Mouse (Mus musculus) hindbrain, embryonic 14.5 days (tissue): ENCODE data around the gene Rad51d. TPM values are rescaled to one million over a fixed set of nuclear protein-coding genes. Genes with fewer than 3 reads are reported as not detected.
A peak's percentile ranks its signal among the peaks of the same experiment; 100 is the strongest.

Experiments used
- ATAC-seq: fragments of 200-750 bp; cut with Nextera tagmentation; 2 replicates; pipeline ENCODE4 v1.8.0; 2017; ENCODE audit warnings: moderate number of reproducible peaks, mild to moderate bottlenecking, moderate TSS enrichment, moderate library complexity; ENCODE audit not compliant: low FRiP score
- DNase-seq: peaks from one replicate; pipeline ENCODE4 v3.0.0-alpha.2; 2015; ENCODE audit warnings: low spot score
- H3K27ac ChIP-seq: fragments of 300-500 bp; sonication (generic); 2 replicates; pipeline ENCODE4 v1.5.1; 2014; ENCODE audit warnings: mild to moderate bottlenecking, moderate library complexity
- H3K27me3 ChIP-seq: fragments of 300-500 bp; sonication (generic); 2 replicates; pipeline ENCODE4 v1.6.1; 2014; ENCODE audit warnings: mild to moderate bottlenecking, low read length, mixed read lengths; ENCODE audit not compliant: control insufficient read depth, insufficient read depth
- H3K36me3 ChIP-seq: fragments of 300-500 bp; sonication (generic); replicated peaks from 2 replicates; pipeline ENCODE4 v1.6.1; 2014; ENCODE audit not compliant: control insufficient read depth, insufficient read depth
- H3K4me1 ChIP-seq: fragments of 300-500 bp; sonication (generic); replicated peaks from 2 replicates; pipeline ENCODE4 v1.6.1; 2014; ENCODE audit warnings: antibody characterized with exemption, low read length, mixed read lengths; ENCODE audit not compliant: control insufficient read depth, insufficient read depth
- H3K4me2 ChIP-seq: fragments of 300-500 bp; sonication (generic); replicated peaks from 2 replicates; pipeline ENCODE4 v1.6.1; 2014; ENCODE audit warnings: mild to moderate bottlenecking, moderate library complexity
- H3K4me3 ChIP-seq: fragments of 300-500 bp; sonication (generic); replicated peaks from 2 replicates; pipeline ENCODE4 v1.5.1; 2014; ENCODE audit warnings: mild to moderate bottlenecking, low read length
- H3K9ac ChIP-seq: fragments of 300-500 bp; sonication (generic); 2 replicates; pipeline ENCODE4 v1.6.1; 2014
- H3K9me3 ChIP-seq: fragments of 300-500 bp; sonication (generic); 2 replicates; pipeline ENCODE4 v1.6.1; 2016; ENCODE audit warnings: low read length; ENCODE audit not compliant: control insufficient read depth
- WGBS: fragments of 180-500 bp; shearing (Covaris S2); extraction: QIAGEN DNeasy Blood & Tissue Kit; methylation state at CpG from one replicate; pipeline ENCODE4 v1.1.7; 2014; 5-methylcytosine and 5-hydroxymethylcytosine counted together
- polyA plus RNA-seq: library from polyadenylated mRNA; unstranded; fragments of >200 nt; fragmentation: Nextera tagmentation; extraction: Ambion mirVana; gene quantifications from 2 replicates; pipeline ENCODE4 v1.2.1, GENCODE M21; 2014

Gene Rad51d
- polyA plus RNA-seq, 1 experiment from 2014 or later, result 14.3 TPM

DNA sequence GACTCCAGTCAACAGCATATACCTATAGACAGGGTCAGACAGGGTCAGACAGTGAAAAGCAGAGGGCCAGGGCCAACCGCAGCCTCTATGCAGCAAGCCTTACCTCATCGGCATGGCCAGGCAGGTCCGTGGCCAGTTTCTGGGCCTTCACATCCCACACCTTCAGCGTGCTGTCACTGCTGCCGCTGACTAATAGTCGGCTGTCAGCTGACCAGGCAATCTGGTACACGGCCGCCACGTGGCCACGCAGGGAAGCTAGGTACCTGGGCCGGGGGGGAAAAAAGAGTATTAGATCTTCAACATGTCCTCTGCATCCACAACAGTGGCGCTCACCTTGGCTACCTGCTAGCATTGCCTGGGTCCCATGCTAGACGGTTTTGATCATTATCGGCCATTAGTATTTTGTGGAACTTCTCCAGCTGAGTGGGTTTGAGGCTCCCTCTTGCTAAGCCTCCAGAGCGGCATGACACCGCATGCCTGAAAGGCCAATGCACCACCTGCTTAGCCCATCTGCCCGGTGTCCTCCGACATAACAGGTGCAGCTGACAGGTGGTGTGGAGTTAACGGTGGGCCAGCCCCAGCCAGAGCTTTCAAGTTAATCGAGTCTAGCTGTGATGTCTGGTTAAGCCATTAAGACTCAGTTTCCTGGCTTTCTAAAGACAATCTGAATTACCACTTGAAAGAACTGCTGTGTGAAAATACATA lies 11.3 kb upstream of the Rad51d start:
- no peak for DNase-seq
- Histone ChIP-seq H3K27ac (no peak overlapping the region), H3K4me3 (no peak overlapping the region), H3K4me1 (no peaks in the 10 kb centered on the region), H3K9me3 (no peaks in the 10 kb centered on the region), H3K27me3 (no peaks in the 10 kb centered on the region), H3K9ac (no peak overlapping the region), H3K4me2 (no peak overlapping the region), H3K36me3 (peaks cover 89% of the 10 kb centered on the region)
- WGBS, result 91% methylated on average over 20 of the region's 20 CpGs
- no peak for ATAC-seq

DNA sequence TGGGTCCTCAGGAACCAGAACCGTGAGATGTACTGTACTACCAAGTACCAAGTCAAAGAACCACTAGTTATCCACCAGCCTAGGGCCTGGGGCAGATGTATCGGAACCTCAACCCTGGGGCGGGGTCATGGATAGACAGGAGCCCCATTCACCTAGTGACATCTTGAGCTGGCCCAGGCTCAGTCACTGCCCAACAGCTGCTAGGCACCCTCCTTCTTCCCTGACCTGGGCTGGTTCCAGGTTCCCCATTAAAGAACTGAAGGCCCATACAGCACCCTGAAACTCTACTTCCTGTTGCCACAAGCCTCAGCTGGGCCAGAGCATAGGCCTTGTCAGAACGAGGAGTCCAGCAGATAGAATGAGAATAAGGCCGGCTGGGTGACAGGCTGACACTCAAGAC lies 9.3 kb upstream of the Rad51d start:
- no peaks in the 10 kb centered on the region for H3K27me3 ChIP-seq
- ATAC-seq (no peak), DNase-seq (no peak)
- WGBS, result 96% methylated on average over 5 of the region's 5 CpGs
- H3K27ac ChIP-seq, result no peak overlapping the region
- no peak overlapping the region for H3K9ac ChIP-seq
- no peaks in the 10 kb centered on the region for H3K4me1 ChIP-seq
- peaks cover 74% of the 10 kb centered on the region for H3K36me3 ChIP-seq
- H3K4me2 ChIP-seq, result no peak overlapping the region
- no peak overlapping the region for H3K4me3 ChIP-seq
- no peaks in the 10 kb centered on the region for H3K9me3 ChIP-seq

DNA sequence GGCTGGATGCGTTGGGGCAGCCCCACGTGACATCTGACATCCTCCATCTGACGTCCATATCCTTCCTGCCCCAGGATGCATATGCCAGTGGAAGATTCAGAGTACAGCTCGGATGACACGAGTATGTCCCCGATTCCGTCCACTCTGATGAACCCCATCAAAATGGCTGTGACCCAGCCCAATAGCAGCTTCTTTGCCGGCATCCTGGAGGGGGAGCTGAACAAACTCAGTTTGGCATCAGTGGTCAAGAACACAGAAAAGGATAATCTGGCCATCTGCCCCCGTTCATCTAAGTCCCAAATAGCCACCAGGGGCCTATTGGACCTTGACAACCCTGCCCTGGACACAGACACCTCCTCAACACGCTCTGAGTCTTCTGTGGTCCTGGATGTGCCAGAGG lies 7.1 kb upstream of the Rad51d start:
- Histone ChIP-seq H3K27ac (no peak overlapping the region), H3K4me3 (no peak overlapping the region), H3K9ac (no peak overlapping the region), H3K4me2 (no peak overlapping the region), H3K27me3 (no peaks in the 10 kb centered on the region), H3K36me3 (peaks cover 52% of the 10 kb centered on the region), H3K9me3 (no peaks in the 10 kb centered on the region), H3K4me1 (no peaks in the 10 kb centered on the region)
- 88% methylated on average over 10 of the region's 10 CpGs for WGBS
- DNase-seq (no peak), ATAC-seq (no peak)

DNA sequence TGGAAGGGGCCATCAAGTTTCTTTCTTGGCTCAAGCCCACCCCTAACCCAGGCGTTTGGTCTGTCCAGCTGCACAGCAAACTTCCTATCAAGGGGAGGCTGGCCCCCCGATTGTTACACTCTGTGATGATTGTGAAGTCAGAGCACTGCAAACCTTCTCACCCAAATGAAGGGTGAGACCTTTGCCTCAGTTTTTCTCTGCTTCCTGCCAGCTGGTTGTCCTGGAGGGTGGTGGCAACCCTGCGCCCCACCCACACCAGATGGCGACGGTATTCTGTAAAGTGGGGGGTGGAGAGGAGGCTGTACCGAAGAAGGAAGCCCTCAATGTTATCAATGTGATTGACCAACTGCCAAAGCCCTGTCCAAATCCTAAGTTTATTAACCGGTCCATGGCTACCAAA lies 1.5 kb upstream of the Rad51d start, which contains the start of gene Fndc8:
Gene Fndc8 (plus strand): TSS at position 189 of the 400 bp plus-strand sequence.
- WGBS, result 63% methylated on average over 7 of the region's 7 CpGs
- DNase-seq, result no peak
- 0 out of 2 replicates have a peak, but pooled peaks cover 6% of the 10 kb centered on the region for H3K27me3 ChIP-seq
- H3K9me3 ChIP-seq, result no peaks in the 10 kb centered on the region
- peaks cover 18% of the 10 kb centered on the region for H3K4me1 ChIP-seq
- no peak within 1 kb of the TSS for H3K4me3 ChIP-seq
- H3K36me3 ChIP-seq, result 0 out of 2 replicates have a peak, but pooled peaks cover under 1% of the 10 kb centered on the region
- H3K9ac ChIP-seq, result no peak within 1 kb of the TSS
- no peak within 1 kb of the TSS for H3K4me2 ChIP-seq
- no peak for ATAC-seq
- H3K27ac ChIP-seq, result no peak within 1 kb of the TSS

DNA sequence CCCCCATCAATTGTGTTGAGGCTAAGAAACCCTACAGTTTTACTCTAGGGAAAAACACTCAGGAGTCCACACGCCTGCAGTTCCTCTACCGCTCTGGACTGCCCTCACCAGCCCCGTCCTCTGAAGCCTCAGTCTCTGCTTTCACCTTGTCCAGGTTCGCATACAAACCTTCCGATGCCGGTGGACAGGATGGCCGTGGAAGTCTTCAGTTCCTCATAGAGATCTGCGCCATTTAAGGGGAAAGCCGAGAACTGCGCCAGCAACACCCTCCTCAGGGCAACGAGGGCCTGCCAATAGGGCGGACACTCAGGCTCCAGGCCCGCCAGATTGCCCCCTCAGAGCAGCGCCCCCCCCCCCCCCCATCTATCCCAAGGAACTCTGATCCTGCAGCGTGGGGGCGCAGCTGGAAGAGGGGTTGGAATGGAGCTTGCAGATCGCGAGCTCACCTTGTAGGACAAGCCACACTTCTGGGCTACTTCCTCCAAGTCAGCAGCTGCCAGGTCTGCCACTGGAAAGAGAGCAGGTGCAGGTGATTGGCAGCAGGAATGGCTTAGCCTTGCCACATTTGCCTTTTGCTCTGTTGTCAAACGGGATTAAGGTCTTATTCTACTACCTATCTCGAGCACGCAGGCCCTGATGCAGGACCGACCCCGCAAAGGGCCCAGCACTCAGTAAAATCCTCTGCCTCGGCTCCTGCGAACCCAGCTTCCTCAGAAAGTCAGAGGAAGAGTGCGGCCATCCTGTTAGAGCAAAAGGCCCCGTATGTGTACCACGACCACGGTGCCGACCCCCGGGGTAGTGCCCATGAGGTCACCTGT lies 681 bp downstream of the Rad51d start:
- DNase-seq (peak; percentile 37), ATAC-seq (peak; percentile 59)
- 9% methylated on average over 30 of the region's 31 CpGs for WGBS
- no peaks in the 10 kb centered on the region for H3K36me3 ChIP-seq
- H3K4me3 ChIP-seq, result peak overlapping the region; percentile 55
- no peaks in the 10 kb centered on the region for H3K9me3 ChIP-seq
- peak overlapping the region; percentile 94 for H3K4me2 ChIP-seq
- 0 out of 2 replicates have a peak, but pooled peaks cover 6% of the 10 kb centered on the region for H3K27me3 ChIP-seq
- H3K4me1 ChIP-seq, result peaks cover 18% of the 10 kb centered on the region
- peak overlapping the region; percentile 9; the same call in 1 of the 2 replicates for H3K27ac ChIP-seq
- peak overlapping the region; percentile 57 for H3K9ac ChIP-seq

DNA sequence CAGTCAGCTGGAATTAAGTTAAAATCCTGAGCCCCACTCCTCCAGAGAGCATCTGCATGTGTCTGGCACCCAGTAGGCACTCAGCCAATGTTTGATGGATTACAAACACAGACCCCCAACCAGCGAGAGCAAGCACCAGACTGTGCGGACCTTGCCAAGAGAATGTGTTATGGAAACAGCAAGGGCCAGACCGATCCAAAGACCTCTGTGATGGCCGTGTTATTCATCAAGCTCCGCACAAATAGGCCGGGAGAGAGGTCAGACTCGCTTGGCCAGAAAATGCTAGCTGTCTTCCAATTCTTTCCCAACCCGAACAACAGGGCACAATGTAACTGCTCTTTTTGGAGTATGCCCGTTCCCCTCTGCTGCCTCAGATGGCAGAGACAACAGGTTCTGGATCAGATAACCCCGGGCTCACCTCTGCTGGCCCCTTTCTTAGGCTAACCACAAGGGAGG lies 1.9 kb downstream of the Rad51d start:
- 40% methylated on average over 10 of the region's 10 CpGs for WGBS
- Histone ChIP-seq H3K27ac (no peak overlapping the region), H3K9ac (peak overlapping the region; percentile 16; the same call in 1 of the 2 replicates), H3K27me3 (0 out of 2 replicates have a peak, but pooled peaks cover 6% of the 10 kb centered on the region), H3K9me3 (no peaks in the 10 kb centered on the region), H3K36me3 (no peaks in the 10 kb centered on the region), H3K4me2 (peak overlapping the region; percentile 94), H3K4me3 (no peak overlapping the region), H3K4me1 (peaks cover 18% of the 10 kb centered on the region)
- DNase-seq (peak; percentile 57), ATAC-seq (0 out of 2 replicates have a peak, but pooled peaks have one; percentile 35)

DNA sequence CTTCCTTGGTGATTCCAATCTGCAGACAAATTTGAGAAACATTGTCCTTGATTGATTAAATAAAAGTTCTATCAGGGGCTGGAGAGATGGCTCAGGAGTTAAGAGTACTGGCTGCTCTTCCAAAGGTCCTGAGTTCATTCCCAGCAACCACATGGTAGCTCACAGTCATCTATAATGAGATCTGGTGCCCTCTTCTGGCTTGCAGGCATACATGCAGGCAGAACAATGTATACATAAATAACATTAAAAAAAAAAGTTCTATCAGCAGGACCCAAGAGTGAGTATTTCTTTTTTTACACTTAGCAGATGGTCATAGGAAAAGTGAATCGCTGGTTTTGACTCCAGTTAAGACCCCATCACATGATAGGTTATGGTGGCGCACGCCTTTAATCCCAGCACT lies 3.9 kb downstream of the Rad51d start:
- no peaks in the 10 kb centered on the region for H3K27me3 ChIP-seq
- DNase-seq (no peak), ATAC-seq (no peak)
- H3K36me3 ChIP-seq, result no peaks in the 10 kb centered on the region
- WGBS, result 88% methylated on average over 3 of the region's 3 CpGs
- no peak overlapping the region for H3K9ac ChIP-seq
- no peaks in the 10 kb centered on the region for H3K9me3 ChIP-seq
- H3K27ac ChIP-seq, result no peak overlapping the region
- no peak overlapping the region for H3K4me2 ChIP-seq
- H3K4me3 ChIP-seq, result no peak overlapping the region
- peaks cover 18% of the 10 kb centered on the region for H3K4me1 ChIP-seq

DNA sequence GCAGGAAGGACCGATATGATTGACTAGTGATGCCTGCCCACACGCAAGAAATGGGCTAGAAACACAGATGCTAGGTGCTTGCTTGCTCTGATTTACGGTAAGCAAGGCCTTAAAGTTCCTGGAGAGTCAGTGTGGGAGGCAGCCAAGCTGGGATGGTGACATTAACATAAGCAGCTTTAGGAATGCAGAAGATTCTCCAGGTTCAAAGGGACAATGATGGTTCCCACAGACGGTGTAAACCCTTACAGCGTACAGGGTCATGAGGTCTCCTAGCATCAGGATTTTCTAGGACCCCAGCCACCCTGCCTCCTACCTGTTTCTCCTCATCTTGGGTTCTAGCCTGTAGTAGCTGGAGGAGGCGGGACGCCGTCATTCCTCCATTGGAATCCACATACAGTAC lies 7.2 kb downstream of the Rad51d start:
- DNase-seq (no peak), ATAC-seq (no peak)
- Histone ChIP-seq H3K27me3 (no peaks in the 10 kb centered on the region), H3K9ac (no peak overlapping the region), H3K4me1 (peaks cover under 1% of the 10 kb centered on the region), H3K9me3 (no peaks in the 10 kb centered on the region), H3K27ac (no peak overlapping the region), H3K36me3 (peaks cover 7% of the 10 kb centered on the region; the same call in 1 of the 2 replicates), H3K4me3 (no peak overlapping the region), H3K4me2 (no peak overlapping the region)
- 69% methylated on average over 8 of the region's 8 CpGs for WGBS

DNA sequence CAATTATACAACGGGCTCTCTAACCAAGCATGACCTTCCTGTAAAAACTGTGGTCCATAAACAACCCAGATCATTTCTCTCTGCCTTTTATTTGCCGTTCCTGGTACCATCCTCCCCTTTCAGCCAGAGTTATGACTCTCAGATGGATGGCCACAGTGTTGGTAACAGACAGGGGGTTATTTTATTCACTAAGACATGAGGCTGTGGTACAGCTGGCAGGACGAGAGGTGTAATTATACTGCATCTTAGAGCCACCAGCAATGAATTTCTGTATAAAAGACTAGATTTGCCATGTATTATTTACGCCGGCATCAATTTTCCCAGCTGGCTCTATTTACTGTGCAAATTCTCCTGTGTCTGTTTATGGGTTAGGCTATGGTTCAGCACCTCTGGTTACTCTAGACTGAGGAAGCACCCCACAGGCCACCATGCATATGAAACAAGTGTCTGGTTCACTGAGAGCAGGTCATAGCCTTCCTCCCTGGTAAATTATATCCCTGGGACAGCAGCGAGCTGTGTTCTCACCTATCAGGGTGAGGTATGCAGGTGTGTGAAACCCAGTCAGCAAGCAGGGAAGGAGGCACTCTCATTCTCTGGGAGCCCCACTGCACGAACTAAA lies 12.6 kb downstream of the Rad51d start:
- Histone ChIP-seq H3K27me3 (no peaks in the 10 kb centered on the region), H3K27ac (no peak overlapping the region), H3K9ac (no peak overlapping the region), H3K4me3 (no peak overlapping the region), H3K9me3 (no peaks in the 10 kb centered on the region), H3K4me1 (no peaks in the 10 kb centered on the region), H3K4me2 (no peak overlapping the region), H3K36me3 (peaks cover 7% of the 10 kb centered on the region; the same call in 1 of the 2 replicates)
- DNase-seq (no peak), ATAC-seq (no peak)
- 80% methylated on average over 7 of the region's 7 CpGs for WGBS
